ENCODE assay signal across 9 mouse cellular contexts in genomic region chr9:27288442-27288841, GRCm38 (mm10). TPM values are rescaled to one million over a fixed set of nuclear protein-coding genes. Genes with fewer than 3 reads are reported as not detected.
DNase-seq lines count a peak whose midpoint lies in the region; ATAC-seq lines count a peak whose summit lies in the region.
"Had no signal": no experiment of that assay in that cellular context is flagged by ENCODE, and none has a peak within 500 bp of the region (broad histone marks: within the 10 kb centered on the region; RNA-seq: fewer than 3 reads in every experiment).

No protein-coding gene starts in this region.

- DNase-seq in embryo, embryonic 10 days (ENCODE audit: low spot score) = peak; percentile 59
- DNase-seq in embryo, embryonic 9.5 days (ENCODE audit: extremely low spot score) = no peak
- DNase-seq in lung, postnatal 14 days = no peak
- DNase-seq in hindbrain, embryonic 11.5 days (ENCODE audit: low spot score) = peak; percentile 73
- no peak for DNase-seq in spleen, postnatal 14 days (ENCODE audit: low spot score in 2 of 2)
- no peak for DNase-seq in lung, postnatal 36 days
- DNase-seq: lung, adult 2 months had no signal

- ATAC-seq in lung, embryonic 16.5 days (ENCODE audit: low read depth) = peak; percentile 47
- peak; percentile 81 for ATAC-seq in hindbrain, embryonic 11.5 days (ENCODE audit: low FRiP score)
- peak; percentile 80 for ATAC-seq in neural tube, embryonic 13.5 days (ENCODE audit: low read depth)

- no peak overlapping the region for H3K4me2 ChIP-seq in lung, embryonic 16.5 days (ENCODE audit: low read depth, low read length)
- H3K4me2 ChIP-seq in hindbrain, embryonic 11.5 days (replicated peaks; ENCODE audit: low read depth, low read length) = no peak overlapping the region
- H3K4me2 ChIP-seq in neural tube, embryonic 13.5 days = no peak overlapping the region

- H3K36me3 ChIP-seq in lung, embryonic 16.5 days (ENCODE audit: control insufficient read depth, insufficient read depth, low read length) = no peaks in the 10 kb centered on the region
- no peaks in the 10 kb centered on the region for H3K36me3 ChIP-seq in hindbrain, embryonic 11.5 days (ENCODE audit: control insufficient read depth, insufficient read depth, low read length)
- H3K36me3 ChIP-seq in neural tube, embryonic 13.5 days = no peaks in the 10 kb centered on the region

- no peak overlapping the region for H3K9ac ChIP-seq in lung, embryonic 16.5 days (ENCODE audit: low read length)
- no peak overlapping the region for H3K9ac ChIP-seq in hindbrain, embryonic 11.5 days (ENCODE audit: low read depth, low read length)
- no peak overlapping the region for H3K9ac ChIP-seq in neural tube, embryonic 13.5 days

- H3K27me3 ChIP-seq in lung, embryonic 16.5 days (ENCODE audit: control insufficient read depth, insufficient read depth, low read depth, low read length) = no peaks in the 10 kb centered on the region
- H3K27me3 ChIP-seq in hindbrain, embryonic 11.5 days (ENCODE audit: control insufficient read depth, insufficient read depth, low read length) = no peaks in the 10 kb centered on the region
- peaks cover 64% of the 10 kb centered on the region for H3K27me3 ChIP-seq in neural tube, embryonic 13.5 days

- no peak overlapping the region for H3K27ac ChIP-seq in lung, embryonic 16.5 days (ENCODE audit: low read length)
- H3K27ac ChIP-seq in hindbrain, embryonic 11.5 days (ENCODE audit: low read depth, low read length) = no peak overlapping the region
- 0 out of 2 replicates have a peak overlapping the region, but pooled peaks have one; percentile 15 for H3K27ac ChIP-seq in neural tube, embryonic 13.5 days (replicated peaks)

- no peak overlapping the region for H3K4me3 ChIP-seq in lung, embryonic 16.5 days (ENCODE audit: low read length)
- H3K4me3 ChIP-seq in hindbrain, embryonic 11.5 days (ENCODE audit: low read depth, low read length) = no peak overlapping the region
- H3K4me3 ChIP-seq in neural tube, embryonic 13.5 days = no peak overlapping the region

- no peaks in the 10 kb centered on the region for H3K9me3 ChIP-seq in lung, embryonic 16.5 days (ENCODE audit: control insufficient read depth, low read length)
- no peaks in the 10 kb centered on the region for H3K9me3 ChIP-seq in hindbrain, embryonic 11.5 days (ENCODE audit: control insufficient read depth, low read length)
- H3K9me3 ChIP-seq in neural tube, embryonic 13.5 days = no peaks in the 10 kb centered on the region

- 11% methylated on average over 7 of the region's 7 CpGs for WGBS in lung, embryonic 16.5 days
- 14% methylated on average over 7 of the region's 7 CpGs for WGBS in hindbrain, embryonic 11.5 days
- WGBS in neural tube, embryonic 13.5 days = 7% methylated on average over 7 of the region's 7 CpGs

- peaks cover 10% of the 10 kb centered on the region; the same call in 1 of the 2 replicates for H3K4me1 ChIP-seq in lung, embryonic 16.5 days (replicated peaks; ENCODE audit: control insufficient read depth, insufficient read depth, low read length)
- H3K4me1 ChIP-seq in hindbrain, embryonic 11.5 days (replicated peaks; ENCODE audit: control insufficient read depth, insufficient read depth, low read length) = peaks cover 4% of the 10 kb centered on the region
- peaks cover 32% of the 10 kb centered on the region for H3K4me1 ChIP-seq in neural tube, embryonic 13.5 days (replicated peaks)

RNA-seq across cellular contexts. Expression of gene Igsf9b, which starts 10.6 kb away (rescaled TPM):
- 2.4 and 2.6 TPM in 2 replicates for polyA plus RNA-seq in lung, embryonic 16.5 days (2015; fragmentation: Nextera tagmentation; extraction: Ambion mirVana)
- 5.7 and 6.6 TPM in 2 replicates for polyA plus RNA-seq in hindbrain, embryonic 11.5 days (2014; fragmentation: Nextera tagmentation; extraction: Ambion mirVana)
- 12.6 and 14.3 TPM in 2 replicates for polyA plus RNA-seq in neural tube, embryonic 13.5 days (2015; fragmentation: Nextera tagmentation; extraction: Ambion mirVana)

Comparison
In these comparisons a context has a peak if more than half of its experiments do, and no peak if none do; other contexts are left out.
1. DNase-seq: peak in embryo, embryonic 10 days (single experiment) and hindbrain, embryonic 11.5 days (single experiment); none in embryo, embryonic 9.5 days (single experiment), lung, postnatal 14 days (single experiment), spleen, postnatal 14 days (0 of 2) and lung, postnatal 36 days (single experiment).
2. Peak in every context shown above with its lines, with median percentiles within 50 percentile points of each other: ATAC-seq.